Mouse (Mus musculus) liver, postnatal 0 days (tissue): ENCODE measurements around the gene Kcnh6.

Experiments
- CTCF ChIP-seq: sonication (generic); IDR thresholded peaks from 2 replicates; pipeline ENCODE4 v1.5.1; 2016; ENCODE audit warnings: antibody characterized with exemption, low read depth
- EP300 ChIP-seq: IDR thresholded peaks from 2 replicates; pipeline ENCODE4 v1.6.1; 2016; ENCODE audit warnings: antibody characterized with exemption, low read depth, mild to moderate bottlenecking

GRCm38 (mm10) chr11:106046584-106046983 is 38.7 kb downstream of the Kcnh6 start:
- TF ChIP-seq CTCF (no peak), EP300 (no peak)
